Mouse (Mus musculus): ENCODE data around the gene Ftsj3.

DNA sequence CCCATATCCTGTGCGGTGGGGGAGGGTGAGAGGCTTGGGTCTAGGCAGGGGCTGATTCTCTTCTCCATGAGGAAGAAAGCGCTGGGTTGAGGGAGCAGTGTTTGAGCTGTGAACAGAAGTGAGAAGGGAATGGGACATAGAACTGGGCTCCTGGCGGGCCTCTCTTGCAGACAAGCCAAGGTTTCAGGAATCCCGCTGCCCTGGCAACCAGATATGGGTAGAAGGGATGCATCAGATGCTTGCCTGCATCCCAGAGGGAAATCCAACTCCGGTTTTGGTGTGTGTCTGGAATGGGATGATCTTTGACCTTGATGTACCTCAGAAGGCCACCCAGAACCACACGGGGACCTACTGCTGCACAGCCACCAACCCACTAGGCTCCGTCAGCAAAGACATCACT, 30.3 kb upstream of the Ftsj3 start:
- TF ChIP-seq CTCF (IDR thresholded peaks at IDR 0.05; ENCODE audit: low read depth, low read length), result no peak
- TF ChIP-seq POLR2A (IDR thresholded peaks at IDR 0.05; ENCODE audit: extremely low read depth, insufficient read depth, low read length), result no peak

All from liver, adult 2 months (tissue).